Mouse (Mus musculus) C2C12 (cell line): Measurements from ENCODE around the gene Fbxo40.

Experiments used
- CEBPB ChIP-seq: IDR thresholded peaks from one replicate; pipeline ENCODE4 v1.6.1; 2011; ENCODE audit warnings: low read depth, mild to moderate bottlenecking, control low read depth, moderate library complexity
- CTCF ChIP-seq: IDR thresholded peaks from one replicate; pipeline ENCODE4 v1.5.1; 2011; ENCODE audit not compliant: control insufficient read depth, insufficient read depth, insufficient read length
- FOSL1 ChIP-seq: IDR thresholded peaks from one replicate; pipeline ENCODE4 v1.8.0; 2011; ENCODE audit warnings: mild to moderate bottlenecking, low read length; ENCODE audit not compliant: poor library complexity, insufficient read depth, severe bottlenecking
- MAX ChIP-seq: IDR thresholded peaks from one replicate; pipeline ENCODE4 v1.6.1; 2011; ENCODE audit warnings: mild to moderate bottlenecking, control low read depth
- MYOG ChIP-seq: IDR thresholded peaks from one replicate; pipeline ENCODE4 v1.6.1; 2011; ENCODE audit not compliant: control insufficient read depth, insufficient read length; ENCODE audit errors: extremely low read depth
- USF1 ChIP-seq: IDR thresholded peaks from one replicate; pipeline ENCODE4 v1.6.1; 2011; ENCODE audit warnings: low read depth, mild to moderate bottlenecking, control low read depth, moderate library complexity

DNA sequence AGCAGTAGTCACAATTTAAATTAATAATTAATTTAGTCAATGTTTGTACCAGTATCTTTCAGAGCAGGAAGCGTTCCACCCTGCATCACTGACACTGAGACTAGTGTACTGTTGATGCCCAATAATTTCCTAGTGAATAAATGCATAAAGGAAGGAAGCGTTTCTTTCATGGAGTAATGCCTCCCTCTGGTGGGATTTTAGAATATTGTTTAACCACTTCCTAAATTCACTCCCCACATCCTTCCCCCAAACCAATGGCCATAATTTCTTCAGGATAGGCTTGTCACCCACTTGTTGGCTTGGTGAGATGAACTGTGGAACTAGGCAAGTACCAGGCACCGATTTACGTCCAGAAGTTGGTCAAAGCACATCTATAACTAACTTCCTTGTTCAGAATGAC lies 20.1 kb upstream of the Fbxo40 start:
- TF ChIP-seq CTCF = no peak
- no peak for TF ChIP-seq USF1
- no peak for TF ChIP-seq FOSL1
- TF ChIP-seq MAX = no peak
- TF ChIP-seq MYOG = no peak
- TF ChIP-seq CEBPB = no peak
